Mouse (Mus musculus): ENCODE results near the gene 4833427G06Rik.
"Not testable (repeated sequence)": the region's sequence is repeated elsewhere in the genome, so short reads cannot be mapped to it uniquely, and the experiment has no call there.

Gene 4833427G06Rik

DNA sequence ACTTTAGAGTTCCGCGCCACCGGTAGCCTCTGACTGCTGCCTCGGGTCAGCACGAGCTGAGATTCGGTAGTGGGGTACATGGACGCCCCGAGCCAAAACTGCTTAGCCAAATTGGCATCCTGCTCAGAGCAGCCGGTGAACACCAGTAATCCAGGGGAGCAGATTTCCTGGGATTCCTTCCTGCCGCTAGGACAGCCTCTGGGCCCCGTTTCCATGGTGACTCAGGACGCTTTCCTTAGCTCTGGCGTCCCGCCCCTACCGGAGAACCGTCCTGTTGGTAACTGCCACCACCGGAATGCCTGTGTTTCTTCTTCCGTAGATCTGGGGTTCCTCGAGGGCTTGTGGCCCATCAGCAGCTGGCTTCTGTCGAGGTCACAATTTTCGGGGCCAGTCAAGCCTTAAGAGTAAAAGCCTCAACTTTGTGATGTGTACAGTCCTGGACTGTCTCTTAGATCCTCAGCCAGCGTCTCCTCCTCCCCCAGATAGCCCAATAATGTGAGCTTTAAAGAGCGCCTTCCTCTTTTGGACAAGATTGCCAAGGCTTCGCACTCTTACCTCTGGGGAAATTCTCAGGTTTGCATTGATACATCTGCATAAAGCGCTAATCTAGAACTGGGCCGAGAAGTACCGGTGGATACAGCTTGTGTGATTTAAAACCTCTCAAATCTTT, at the start of gene 4833427G06Rik:
TSS of gene 4833427G06Rik (minus strand) at position 323 of the 670 bp plus-strand sequence.
- DNase-seq (ENCODE audit: low spot score): no peak

DNA sequence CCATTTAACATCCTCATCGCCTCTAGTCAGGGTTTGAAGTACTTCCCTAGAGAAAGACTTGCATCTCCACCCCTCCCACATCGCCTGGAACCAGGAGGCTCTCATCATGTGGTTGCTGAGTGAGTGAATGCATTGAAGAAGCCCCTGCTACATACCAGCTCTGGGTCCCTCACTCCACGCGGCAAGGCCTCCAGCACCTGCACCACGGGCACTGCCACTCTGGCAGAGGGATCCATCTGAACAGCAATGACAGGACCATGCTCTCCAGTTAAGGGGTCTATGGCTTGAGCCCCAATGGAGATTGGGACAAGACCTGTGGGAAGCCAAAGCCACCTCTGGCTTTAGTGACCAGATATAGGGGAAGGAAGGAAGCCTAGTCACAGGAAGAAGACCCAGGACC, 45.4 kb upstream of the 4833427G06Rik start:
- DNase-seq (ENCODE audit: low spot score): no peak

DNA sequence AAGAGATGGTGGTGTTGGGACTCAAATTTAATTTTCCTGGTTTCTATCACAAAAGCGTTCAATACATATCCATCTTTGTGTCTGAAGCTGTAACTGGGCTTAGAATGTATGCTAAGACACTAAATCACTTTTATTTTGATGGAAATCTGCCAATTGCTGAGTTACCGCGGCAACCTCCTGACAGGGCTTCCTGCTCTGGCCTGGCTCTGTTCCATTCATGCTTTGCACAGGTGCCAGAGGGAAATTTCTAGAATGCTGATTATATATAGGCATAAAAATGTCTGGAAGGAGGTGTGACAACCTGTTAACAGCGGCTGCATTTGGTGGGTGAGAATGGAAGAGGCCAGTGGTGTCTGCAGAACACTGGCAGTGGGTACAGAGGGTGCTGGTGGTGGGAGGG, 44.6 kb upstream of the 4833427G06Rik start:
- DNase-seq (ENCODE audit: low spot score): peak; percentile 14

DNA sequence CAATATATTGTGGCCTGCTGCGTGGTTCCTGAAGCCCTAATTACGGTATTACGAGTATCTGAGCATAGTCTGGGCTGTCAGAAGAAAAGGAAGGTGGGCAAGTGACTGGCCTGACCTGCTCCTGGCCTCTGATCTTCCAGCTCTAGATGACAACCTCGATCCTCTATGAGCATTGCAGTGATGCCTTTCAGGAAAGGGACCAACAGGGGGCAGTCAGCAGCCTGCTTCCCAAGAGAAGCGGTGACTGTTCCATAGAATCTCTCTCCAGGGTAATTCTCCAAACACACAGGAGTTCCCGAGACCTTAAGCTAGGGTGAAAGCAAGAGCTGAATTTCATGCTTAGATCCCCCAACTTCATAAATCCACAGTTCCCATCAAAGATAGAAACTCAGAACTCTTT, 42.3 kb upstream of the 4833427G06Rik start:
- no peak for DNase-seq (ENCODE audit: low spot score)

DNA sequence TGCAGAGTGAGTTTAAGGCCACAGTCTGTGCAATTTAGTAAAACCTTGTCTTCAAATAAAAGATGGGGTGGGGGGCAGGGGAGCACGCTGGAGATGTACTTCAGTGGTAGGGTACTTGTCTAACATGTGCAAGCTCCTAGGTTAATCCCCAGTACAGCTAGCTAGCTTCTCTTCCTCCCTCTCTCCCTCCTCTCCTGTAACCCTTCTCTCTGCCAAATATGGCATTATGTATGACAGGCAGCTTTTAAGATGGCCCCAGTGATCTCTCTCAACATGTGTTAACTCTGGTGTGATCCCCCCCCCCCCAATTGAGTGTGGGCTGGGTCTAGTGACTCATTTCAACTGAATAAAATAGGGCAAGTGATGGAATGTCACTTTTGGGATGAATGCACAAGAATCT, 41.6 kb upstream of the 4833427G06Rik start:
- no peak for DNase-seq (ENCODE audit: low spot score)

DNA sequence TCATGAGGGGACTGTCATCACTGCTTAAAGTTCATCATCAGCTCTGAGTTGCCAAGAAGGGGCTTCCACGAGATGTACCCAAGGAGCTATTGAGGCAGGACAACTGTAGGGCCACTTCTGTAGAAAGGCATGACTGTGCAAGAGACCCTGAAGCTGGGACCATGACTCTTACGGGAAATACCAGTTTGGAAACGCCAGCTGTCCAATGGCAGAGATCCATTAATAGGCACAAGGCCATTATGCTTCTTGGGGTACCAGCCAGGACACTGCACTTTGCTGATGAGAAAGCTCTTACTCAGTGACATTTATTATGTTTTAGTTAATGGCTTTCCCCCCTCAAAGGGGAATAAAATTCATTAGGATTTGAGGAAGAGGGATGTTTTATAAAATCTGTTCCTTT, 38.8 kb upstream of the 4833427G06Rik start:
- DNase-seq (ENCODE audit: low spot score): no peak

DNA sequence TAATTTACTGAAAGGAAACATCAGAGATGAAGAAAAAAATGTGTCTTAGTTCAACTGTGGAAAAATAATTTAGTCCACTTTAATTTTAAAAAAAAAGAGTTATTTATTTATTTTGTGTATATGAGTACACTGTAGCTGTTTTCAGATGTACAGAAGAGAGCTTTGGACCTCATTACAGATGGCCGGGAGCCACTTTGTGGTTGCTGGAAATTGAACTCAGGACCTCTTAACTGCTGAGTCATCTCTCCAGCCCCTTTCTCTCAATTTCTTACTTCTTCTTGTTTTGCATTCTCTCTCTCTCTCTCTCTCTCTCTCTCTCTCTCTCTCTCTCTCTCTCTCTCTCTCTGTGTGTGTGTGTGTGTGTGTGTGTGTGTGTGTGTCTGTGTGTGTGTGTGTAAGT, 37.5 kb upstream of the 4833427G06Rik start:
- not testable (repeated sequence) for DNase-seq (ENCODE audit: low spot score)

DNA sequence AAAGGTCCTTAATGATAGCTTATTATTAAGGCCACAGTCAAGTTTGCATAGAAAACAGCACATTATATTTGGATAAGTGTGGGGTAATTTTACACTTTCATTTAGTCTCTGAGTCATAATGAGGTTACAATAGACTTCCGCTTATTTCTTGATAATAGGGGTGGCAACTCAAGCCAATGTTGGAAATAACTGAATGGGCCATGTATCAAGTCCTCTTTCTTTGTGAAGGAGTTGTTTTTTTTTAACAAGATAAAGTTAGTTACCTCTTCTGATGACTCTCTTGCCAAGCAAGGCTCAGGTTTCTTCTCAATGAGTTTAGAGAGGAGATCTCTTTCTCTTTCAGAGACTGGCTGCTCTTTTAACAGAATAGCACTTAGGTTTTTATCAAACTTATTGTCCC, 36.4 kb upstream of the 4833427G06Rik start:
- no peak for DNase-seq (ENCODE audit: low spot score)

DNA sequence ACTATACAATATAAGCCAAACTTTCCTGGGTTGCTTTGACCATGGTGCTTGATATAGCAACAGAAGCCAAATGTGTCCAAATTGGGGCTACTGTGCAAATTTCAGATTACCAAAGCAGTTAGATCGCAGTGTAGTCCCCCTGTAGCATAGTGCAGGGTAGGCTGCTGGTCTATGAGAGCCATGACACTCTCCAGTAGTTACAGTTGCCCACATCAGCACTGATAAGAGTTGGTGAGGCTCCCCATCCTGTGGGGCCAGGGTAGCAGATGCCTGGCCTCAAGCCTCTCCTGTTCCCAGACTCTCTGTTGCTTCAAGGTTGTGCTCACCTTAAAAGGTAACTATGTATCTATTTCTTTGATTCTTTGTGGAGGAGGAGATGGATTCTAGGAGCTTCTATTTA, 36.0 kb upstream of the 4833427G06Rik start:
- no peak for DNase-seq (ENCODE audit: low spot score)

DNA sequence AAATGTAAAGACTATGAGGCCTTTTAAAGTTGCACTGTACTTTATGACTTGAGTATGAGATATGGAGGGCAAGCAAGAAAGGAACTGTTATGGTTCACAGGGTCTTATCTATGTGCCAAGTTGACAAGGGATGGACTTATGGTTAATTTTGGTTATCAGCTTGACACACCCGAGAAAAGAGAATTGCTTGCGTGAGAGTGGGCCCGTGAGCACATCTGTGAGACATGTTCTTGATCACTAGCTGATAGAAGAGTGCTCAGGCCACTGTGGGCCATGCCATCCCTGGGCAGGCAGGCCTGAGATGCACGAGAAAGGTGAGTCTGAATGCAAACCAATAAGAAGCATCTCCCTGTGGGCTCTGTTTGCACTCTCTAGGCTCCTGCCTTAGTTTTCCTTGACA, 35.6 kb upstream of the 4833427G06Rik start:
- no peak for DNase-seq (ENCODE audit: low spot score)

DNA sequence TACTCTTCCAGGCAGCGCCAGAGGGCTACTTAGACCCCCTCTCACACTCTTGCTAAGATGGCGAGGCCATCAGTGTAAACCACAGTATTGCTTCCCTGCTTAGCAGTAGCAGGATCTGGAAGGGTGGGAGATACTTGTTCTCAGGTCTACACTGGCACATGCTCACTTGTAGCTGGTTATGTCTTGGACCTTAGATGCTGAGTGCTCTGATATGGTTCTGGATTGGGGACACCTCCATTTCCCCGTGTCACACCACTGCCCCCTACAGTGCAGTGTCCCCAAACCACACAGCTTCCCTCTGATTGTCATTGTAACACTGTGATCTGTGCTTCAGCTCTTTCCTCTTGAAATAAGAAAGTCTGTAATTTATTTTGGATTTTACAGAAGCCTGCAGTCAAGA, 35.1 kb upstream of the 4833427G06Rik start:
- DNase-seq (ENCODE audit: low spot score): peak; percentile 50

DNA sequence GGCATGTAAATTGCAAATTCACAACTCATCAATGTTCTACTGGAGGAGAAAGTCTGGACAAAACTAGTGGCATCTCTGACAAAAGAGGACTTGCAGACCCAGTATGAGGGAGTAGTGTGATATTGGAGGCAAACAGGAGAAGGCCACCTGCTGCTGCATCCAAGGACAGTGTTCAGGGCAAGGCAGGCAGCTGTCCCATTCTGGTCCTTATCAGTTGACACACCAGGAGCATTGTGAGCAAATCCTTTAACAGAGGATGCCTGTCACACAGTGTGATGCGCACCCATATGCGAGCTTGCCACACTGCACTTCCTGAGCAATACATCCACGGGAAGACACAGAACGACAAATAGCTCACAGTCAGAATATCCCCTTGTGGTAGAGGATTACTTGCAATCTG, 12.9 kb upstream of the 4833427G06Rik start:
- DNase-seq (ENCODE audit: low spot score): no peak

DNA sequence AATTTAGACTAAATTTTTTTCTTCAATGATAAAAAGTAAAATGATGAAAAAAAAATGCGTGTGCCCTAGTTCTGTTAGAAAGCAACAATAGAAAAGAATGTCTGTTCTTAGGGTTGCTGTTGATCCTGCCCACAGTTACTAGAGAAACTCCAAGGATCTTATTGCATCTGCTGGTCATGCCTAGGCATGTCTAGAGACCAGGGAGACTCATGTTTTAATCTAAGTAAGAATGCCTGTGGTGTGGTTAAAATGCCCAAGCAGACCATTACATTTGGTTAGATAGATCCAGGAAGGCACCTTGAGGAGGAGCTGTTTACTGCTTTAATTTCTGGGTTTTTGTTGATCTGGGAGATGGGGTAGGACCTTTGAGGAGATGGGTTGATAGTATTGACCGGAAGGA, 3.9 kb upstream of the 4833427G06Rik start:
- no peak for DNase-seq (ENCODE audit: low spot score)

DNA sequence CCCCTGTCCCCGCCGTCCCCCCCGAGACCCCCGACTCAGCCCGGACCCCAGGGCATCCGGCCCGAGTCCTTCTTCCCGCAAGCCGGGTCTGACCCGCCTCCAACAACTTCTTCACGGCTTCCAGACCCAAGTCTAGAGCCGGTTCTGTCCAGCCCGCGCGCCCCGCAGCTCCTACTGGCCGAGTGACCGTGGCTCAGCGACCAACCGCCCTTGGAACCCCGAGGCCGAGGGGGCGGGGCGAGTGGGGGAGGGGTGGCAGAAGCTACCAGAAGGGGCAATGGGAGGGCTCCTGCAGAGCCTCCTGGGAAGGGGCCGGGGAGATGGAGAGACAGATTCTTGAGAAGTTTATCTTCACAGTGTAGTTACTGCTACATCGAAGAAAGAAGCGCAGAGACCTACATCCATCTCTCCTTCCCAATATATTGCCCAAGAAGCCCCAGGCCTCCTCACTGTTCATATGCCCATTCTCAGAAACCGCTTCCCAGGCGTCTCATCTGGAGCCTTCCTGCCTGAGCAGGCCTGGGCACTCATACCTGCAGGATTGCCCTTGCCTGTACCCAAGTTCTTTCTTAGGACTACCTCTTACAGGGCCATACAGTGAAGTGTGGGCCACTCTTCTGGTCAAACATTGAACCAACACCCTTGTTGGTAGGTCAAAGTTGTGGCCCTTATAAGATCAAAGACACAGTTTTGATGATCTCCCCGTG, 2.1 kb upstream of the 4833427G06Rik start:
- DNase-seq (ENCODE audit: low spot score): peak; percentile 37

DNA sequence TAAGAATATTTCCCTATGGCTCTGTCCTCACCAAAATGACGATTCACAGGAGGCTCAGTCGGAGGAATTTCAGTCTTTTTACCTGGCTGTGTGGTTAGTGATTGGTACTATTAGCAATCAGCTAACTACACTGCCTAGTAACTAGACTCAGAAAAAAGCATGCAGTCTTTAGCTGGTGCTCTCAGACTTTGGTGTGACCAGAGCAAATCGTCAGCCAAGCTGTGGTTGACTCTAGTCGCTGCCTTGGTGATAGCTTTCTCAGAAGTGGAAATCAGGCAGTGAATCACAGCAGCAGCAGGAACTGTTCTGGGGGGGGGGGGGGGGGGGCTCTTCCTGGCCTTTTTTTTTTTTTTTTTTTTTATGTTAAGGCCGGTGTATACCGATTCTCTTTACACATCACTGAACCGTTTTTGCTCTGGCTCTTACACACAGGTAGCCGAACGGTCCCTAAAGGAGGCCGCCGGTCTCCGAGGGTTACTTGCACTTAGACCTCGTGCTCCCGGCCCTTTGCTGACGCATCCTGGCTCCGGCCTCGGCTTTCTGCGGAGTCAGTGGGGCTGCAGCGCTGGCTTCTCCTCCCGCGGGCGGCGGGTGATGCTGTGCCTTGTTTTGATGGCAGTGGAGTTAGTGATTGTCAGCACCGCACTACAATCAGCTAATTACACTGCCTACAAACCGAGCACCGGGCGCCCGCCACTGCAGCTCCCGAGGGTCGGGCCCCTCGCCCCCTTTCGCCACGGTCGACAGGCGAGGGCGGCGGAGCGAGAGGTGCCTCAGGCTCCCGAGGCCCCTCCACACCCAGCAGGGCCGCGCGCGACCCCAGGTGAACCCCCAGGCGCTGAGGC, 1.3 kb upstream of the 4833427G06Rik start:
- peak; percentile 39 for DNase-seq (ENCODE audit: low spot score)

DNA sequence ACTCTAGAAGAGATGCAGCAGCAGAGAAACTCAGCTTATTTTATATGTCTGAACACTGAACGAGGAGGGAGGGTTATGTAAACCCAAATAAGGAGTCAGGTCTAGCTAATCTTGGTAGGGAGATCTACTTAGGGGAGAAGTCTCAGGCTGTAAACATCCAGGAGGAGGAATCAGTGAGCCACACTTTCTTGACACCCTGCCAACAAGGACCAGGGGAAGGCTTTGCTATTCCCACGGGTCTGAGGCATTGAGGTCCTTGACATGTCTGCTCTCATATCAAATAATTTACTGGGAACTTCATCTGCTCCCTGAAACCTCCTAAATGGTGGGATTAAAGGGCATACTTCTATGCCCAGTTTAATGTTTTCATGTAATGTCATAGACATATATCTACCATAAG, 5.6 kb downstream of the 4833427G06Rik start:
- DNase-seq (ENCODE audit: low spot score): peak; percentile 39

DNA sequence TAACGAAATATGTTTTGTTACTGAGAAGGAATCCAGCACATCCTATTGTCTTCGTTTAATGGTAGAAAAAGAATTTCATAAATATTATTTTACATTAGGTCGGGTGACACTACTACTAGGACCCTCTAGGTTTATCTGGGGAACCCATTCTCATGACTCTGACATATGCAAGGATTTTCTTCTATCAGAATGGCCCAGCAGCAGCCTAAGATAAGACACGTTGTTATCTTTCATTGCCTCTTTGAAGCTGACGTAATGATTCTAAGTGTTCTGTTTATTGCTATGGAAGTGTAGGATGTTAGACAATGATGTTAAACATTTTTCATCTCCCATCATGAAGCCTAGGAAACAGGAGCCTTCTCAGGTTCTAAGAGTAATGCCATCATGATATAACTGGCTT, 8.2 kb downstream of the 4833427G06Rik start:
- DNase-seq (ENCODE audit: low spot score): no peak

DNA sequence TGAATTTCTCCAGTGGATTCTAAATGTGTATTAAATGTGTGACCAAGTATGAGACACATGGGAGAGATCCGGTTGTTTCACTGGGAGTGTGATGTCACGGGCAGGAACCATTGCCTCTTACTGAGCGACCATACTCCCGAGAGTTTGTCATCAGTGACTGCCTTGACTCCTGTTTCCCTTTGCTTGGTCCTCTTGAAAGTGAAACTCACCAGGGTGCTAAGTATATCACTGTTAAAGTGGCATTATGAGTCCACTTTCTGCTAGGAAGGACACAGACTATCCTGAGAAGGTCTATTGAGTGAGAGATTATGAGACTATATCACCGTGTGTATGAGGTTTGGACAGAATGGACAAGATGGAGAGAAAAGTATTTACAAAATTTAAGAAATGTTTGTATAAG, 20.3 kb downstream of the 4833427G06Rik start:
- DNase-seq (ENCODE audit: low spot score): no peak

DNA sequence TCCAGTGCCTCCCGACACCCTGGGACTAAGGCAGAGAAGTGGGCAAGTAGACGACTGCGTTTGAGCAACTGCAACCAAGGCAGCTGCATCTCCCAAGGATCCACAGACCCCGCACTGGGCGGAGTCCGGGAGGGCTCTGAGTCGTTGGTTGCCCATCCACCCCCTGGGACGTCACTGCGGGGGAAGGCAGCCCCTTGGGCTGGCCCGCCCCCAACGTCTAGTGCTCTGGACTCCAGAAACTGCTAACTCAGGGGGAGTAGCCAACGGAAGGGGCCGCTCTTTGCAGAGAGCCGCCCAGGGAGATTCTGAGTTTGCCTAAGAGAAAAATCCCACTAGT, 24.9 kb downstream of the 4833427G06Rik start, which contains the start of gene Layn:
TSS of gene Layn (minus strand) at position 116 of the 337 bp plus-strand sequence.
- DNase-seq (ENCODE audit: low spot score): peak; percentile 54

DNA sequence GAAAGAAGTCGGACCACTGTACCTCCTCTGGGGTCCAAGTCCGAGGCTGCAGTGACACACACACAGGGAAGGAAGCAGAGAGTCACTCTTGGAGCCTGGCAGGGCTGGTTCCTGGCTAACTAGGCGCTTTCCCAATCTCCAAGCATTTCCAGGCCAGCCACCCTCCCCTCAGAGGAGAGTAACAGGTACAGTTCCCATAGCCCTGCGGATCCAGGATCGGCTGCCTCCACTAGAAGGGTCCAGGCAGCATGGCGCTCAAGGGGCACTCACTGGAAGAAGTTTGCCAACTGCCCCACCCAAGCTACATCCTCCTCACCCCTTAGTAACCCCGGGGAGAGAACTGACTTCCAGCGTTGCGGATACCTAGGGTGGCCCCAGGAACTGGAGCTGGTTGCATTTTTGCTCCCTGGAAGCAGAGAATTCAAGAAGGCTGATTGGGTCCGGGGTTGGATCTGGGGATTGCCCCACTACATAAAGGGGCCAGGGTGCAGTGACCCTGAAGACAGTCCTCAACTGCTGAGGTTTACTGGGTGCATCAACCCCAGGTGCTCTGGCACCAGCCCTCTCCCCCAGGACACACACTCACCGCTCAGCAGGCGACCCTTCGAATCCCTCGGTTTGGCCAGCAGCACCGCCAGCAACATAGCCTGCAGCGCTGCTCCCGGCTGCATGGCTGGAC, 25.4 kb downstream of the 4833427G06Rik start:
- peak; percentile 23 for DNase-seq (ENCODE audit: low spot score)

DNA sequence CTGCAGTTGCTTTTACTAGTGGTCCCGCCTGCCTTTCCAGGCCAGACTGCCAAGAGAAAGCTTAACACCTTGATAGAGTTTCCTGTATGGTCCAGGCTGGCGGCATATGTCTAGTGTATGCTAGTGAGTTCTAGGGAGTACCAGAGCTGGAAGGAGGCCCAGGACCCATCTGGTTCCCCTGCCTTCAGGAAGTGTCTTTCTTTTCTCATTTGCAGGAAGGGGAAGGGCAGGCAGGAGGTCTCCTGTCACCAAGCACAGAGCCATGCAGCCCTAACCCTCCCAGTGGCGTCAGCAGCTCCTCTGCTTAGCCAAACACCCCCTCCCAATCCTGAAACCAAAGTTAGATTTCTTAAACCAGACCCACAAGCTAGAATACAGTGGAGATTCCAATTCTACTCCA, 26.1 kb downstream of the 4833427G06Rik start:
- DNase-seq (ENCODE audit: low spot score): no peak

DNA sequence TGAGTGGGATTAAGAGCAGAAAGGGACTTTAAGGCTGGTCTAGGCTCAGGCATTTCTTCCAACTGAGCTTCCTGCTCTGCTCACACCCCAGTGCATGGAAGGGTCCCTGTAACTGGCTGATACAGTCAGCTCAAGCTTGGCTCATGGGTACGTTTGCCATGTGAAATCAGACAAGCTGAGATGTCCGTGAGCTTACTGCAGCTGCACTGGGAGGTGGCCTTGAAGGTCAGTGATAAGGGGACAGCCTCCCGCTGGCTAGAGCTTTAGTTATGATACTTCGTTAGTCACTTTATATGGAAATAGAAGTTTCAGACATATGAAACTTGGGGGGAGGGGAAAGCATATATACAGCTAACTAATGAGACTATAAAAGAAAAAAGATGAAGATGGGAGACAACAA, 31.1 kb downstream of the 4833427G06Rik start:
- DNase-seq (ENCODE audit: low spot score): no peak

Data from adipocyte (in vitro differentiated cells).